Mouse (Mus musculus) regulatory T cell (primary cell): ENCODE data around the gene Mrps7.

Source experiments
- in situ Hi-C: fragments of 300-600 bp; cut with MboI, MseI; formaldehyde crosslinking; loops from one replicate; pipeline ENCODE4 v1.15.1; 2025; ENCODE audit warnings: high pct_unique_total_duplicates

Gene Mrps7

GRCm38 (mm10) chr11:115627705-115628464 is 24.2 kb downstream of the Mrps7 start, which contains the start of gene Slc25a19:
TSS of gene Slc25a19 (minus strand) at chr11:115628295.
- in situ Hi-C loops, result loop anchor here (25.0 kb wide), 1 partner anchor 1709 kb away; no protein-coding TSS in a partner anchor

- in situ Hi-C loops, result loop anchor here (25.0 kb wide), 1 partner anchor 1709 kb away; no protein-coding TSS in a partner anchor
Observed at GRCm38 (mm10) chr11:115628465-115629101, 24.9 kb downstream of the Mrps7 start.

- in situ Hi-C loops, result loop anchor here (10.0 to 25.0 kb wide), 2 partner anchors 465 to 1707 kb away; partner anchors contain the start of gene Slc9a3r1
Observed at GRCm38 (mm10) chr11:115629734-115630531, 26.2 kb downstream of the Mrps7 start.

- in situ Hi-C loops, result loop anchor here (10.0 to 25.0 kb wide), 2 partner anchors 466 to 1706 kb away; partner anchors contain the start of gene Slc9a3r1
Observed at GRCm38 (mm10) chr11:115630532-115631504, 27.1 kb downstream of the Mrps7 start.

- in situ Hi-C loops, result loop anchor here (10.0 to 25.0 kb wide), 2 partner anchors 467 to 1706 kb away; partner anchors contain the start of gene Slc9a3r1
Observed at GRCm38 (mm10) chr11:115631505-115631890, 27.8 kb downstream of the Mrps7 start.

- in situ Hi-C loops, result loop anchor here (10.0 to 25.0 kb wide), 2 partner anchors 467 to 1705 kb away; partner anchors contain the start of gene Slc9a3r1
Observed at GRCm38 (mm10) chr11:115632247-115632646, 28.5 kb downstream of the Mrps7 start.

GRCm38 (mm10) chr11:115632862-115633261 is 29.1 kb downstream of the Mrps7 start:
- in situ Hi-C loops, result loop anchor here (10.0 to 25.0 kb wide), 2 partner anchors 468 to 1704 kb away; partner anchors contain the start of gene Slc9a3r1

- in situ Hi-C loops, result loop anchor here (10.0 to 25.0 kb wide), 2 partner anchors 469 to 1703 kb away; partner anchors contain the start of gene Slc9a3r1
Observed at GRCm38 (mm10) chr11:115634109-115634508, 30.4 kb downstream of the Mrps7 start.

GRCm38 (mm10) chr11:115635041-115635440 is 31.3 kb downstream of the Mrps7 start:
- in situ Hi-C loops, result loop anchor here (10.0 to 25.0 kb wide), 2 partner anchors 470 to 1702 kb away; partner anchors contain the start of gene Slc9a3r1

- in situ Hi-C loops, result loop anchor here (10.0 to 25.0 kb wide), 2 partner anchors 471 to 1702 kb away; partner anchors contain the start of gene Slc9a3r1
Observed at GRCm38 (mm10) chr11:115635484-115635883, 31.8 kb downstream of the Mrps7 start.

GRCm38 (mm10) chr11:115636960-115637359 is 33.2 kb downstream of the Mrps7 start:
- in situ Hi-C loops, result loop anchor here (10.0 to 25.0 kb wide), 2 partner anchors 472 to 1700 kb away; partner anchors contain the start of gene Slc9a3r1

GRCm38 (mm10) chr11:115638498-115639409 is 35.0 kb downstream of the Mrps7 start:
- in situ Hi-C loops, result loop anchor here (10.0 to 25.0 kb wide), 2 partner anchors 474 to 1699 kb away; partner anchors contain the start of gene Slc9a3r1

- in situ Hi-C loops, result loop anchor here (10.0 to 25.0 kb wide), 2 partner anchors 475 to 1698 kb away; partner anchors contain the start of gene Slc9a3r1
Observed at GRCm38 (mm10) chr11:115639540-115639939, 35.8 kb downstream of the Mrps7 start.

- in situ Hi-C loops, result loop anchor here (25.0 kb wide), 1 partner anchor 1697 kb away; no protein-coding TSS in a partner anchor
Observed at GRCm38 (mm10) chr11:115640311-115640828, 36.6 kb downstream of the Mrps7 start.

- in situ Hi-C loops, result loop anchor here (25.0 kb wide), 1 partner anchor 1696 kb away; no protein-coding TSS in a partner anchor
Observed at GRCm38 (mm10) chr11:115640978-115641663, 37.4 kb downstream of the Mrps7 start.

- in situ Hi-C loops, result loop anchor here (25.0 kb wide), 1 partner anchor 1696 kb away; no protein-coding TSS in a partner anchor
Observed at GRCm38 (mm10) chr11:115641664-115642036, 37.9 kb downstream of the Mrps7 start.

GRCm38 (mm10) chr11:115642705-115643104 is 39.0 kb downstream of the Mrps7 start:
- in situ Hi-C loops, result loop anchor here (25.0 kb wide), 1 partner anchor 1695 kb away; no protein-coding TSS in a partner anchor
